Mouse (Mus musculus): ENCODE measurements around the gene Tmem179b. TPM values are rescaled to one million over a fixed set of nuclear protein-coding genes. Genes with fewer than 3 reads are reported as not detected.

Tmem179b gene
- 40.8 and 45.7 TPM in 2 replicates for polyA plus RNA-seq (2014; fragmentation: Nextera tagmentation; extraction: Ambion mirVana)

- DNase-seq (ENCODE audit: low spot score, missing footprints) (peak; percentile 99), ATAC-seq (ENCODE audit: low FRiP score) (peak; percentile 95)
- Histone ChIP-seq H3K9me3 (ENCODE audit: control insufficient read depth, low read length) (no peaks in the 10 kb centered on the region), H3K4me2 (peak within 1 kb of the TSS; percentile 98), H3K4me3 (ENCODE audit: low read depth, low read length) (peak within 1 kb of the TSS; percentile 74), H3K27me3 (ENCODE audit: control insufficient read depth, insufficient read depth, low read length) (no peaks in the 10 kb centered on the region), H3K4me1 (ENCODE audit: control insufficient read depth, insufficient read depth, low read length) (peaks cover 29% of the 10 kb centered on the region), H3K27ac (ENCODE audit: low read depth, low read length) (peak within 1 kb of the TSS; percentile 96), H3K9ac (ENCODE audit: low read length) (peak within 1 kb of the TSS; percentile 92), H3K36me3 (ENCODE audit: control insufficient read depth, insufficient read depth, low read length) (peaks cover 13% of the 10 kb centered on the region)
- WGBS = under 1% methylated on average over 68 of the region's 68 CpGs
These were observed at the start of gene Tmem179b for GRCm38 (mm10) chr19:8774086-8774835. Gene Tmem179b, minus strand, starts transcription at chr19:8774467.

GRCm38 (mm10) chr19:8822696-8823095 lies 48.4 kb upstream of the Tmem179b start:
- H3K4me1 ChIP-seq (ENCODE audit: control insufficient read depth, insufficient read depth, low read length) = peaks cover 24% of the 10 kb centered on the region
- no peak overlapping the region for H3K27ac ChIP-seq (ENCODE audit: low read depth, low read length)
- peak overlapping the region; percentile 95 for H3K4me2 ChIP-seq
- H3K27me3 ChIP-seq (ENCODE audit: control insufficient read depth, insufficient read depth, low read length) = no peaks in the 10 kb centered on the region
- no peaks in the 10 kb centered on the region for H3K9me3 ChIP-seq (ENCODE audit: control insufficient read depth, low read length)
- H3K4me3 ChIP-seq (ENCODE audit: low read depth, low read length) = peak overlapping the region; percentile 100
- ATAC-seq (ENCODE audit: low FRiP score) (no peak), DNase-seq (ENCODE audit: low spot score, missing footprints) (no peak)
- WGBS = 69% methylated on average over 8 of the region's 8 CpGs
- H3K9ac ChIP-seq (ENCODE audit: low read length) = peak overlapping the region; percentile 22; the same call in 1 of the 2 replicates
- H3K36me3 ChIP-seq (ENCODE audit: control insufficient read depth, insufficient read depth, low read length) = peaks cover 26% of the 10 kb centered on the region

- H3K36me3 ChIP-seq (ENCODE audit: control insufficient read depth, insufficient read depth, low read length) = peaks cover 15% of the 10 kb centered on the region
These were observed 46.9 kb upstream of the Tmem179b start for GRCm38 (mm10) chr19:8821146-8821545.

GRCm38 (mm10) chr19:8820424-8820956 lies 46.2 kb upstream of the Tmem179b start:
- Histone ChIP-seq H3K4me1 (ENCODE audit: control insufficient read depth, insufficient read depth, low read length) (peaks cover 33% of the 10 kb centered on the region), H3K4me2 (peak overlapping the region; percentile 95), H3K9ac (ENCODE audit: low read length) (peak overlapping the region; percentile 98), H3K36me3 (ENCODE audit: control insufficient read depth, insufficient read depth, low read length) (peaks cover 13% of the 10 kb centered on the region; the same call in 1 of the 2 replicates), H3K9me3 (ENCODE audit: control insufficient read depth, low read length) (no peaks in the 10 kb centered on the region), H3K27me3 (ENCODE audit: control insufficient read depth, insufficient read depth, low read length) (no peaks in the 10 kb centered on the region), H3K27ac (ENCODE audit: low read depth, low read length) (peak overlapping the region; percentile 98), H3K4me3 (ENCODE audit: low read depth, low read length) (peak overlapping the region; percentile 100)
- ATAC-seq (ENCODE audit: low FRiP score) (peak; percentile 33), DNase-seq (ENCODE audit: low spot score, missing footprints) (peak; percentile 89)
- 1% methylated on average over 37 of the region's 48 CpGs for WGBS

More at GRCm38 (mm10) chr19:8821146-8821545, 46.9 kb upstream of the Tmem179b start:
- WGBS = 2% methylated on average over 7 of the region's 7 CpGs
- Histone ChIP-seq H3K4me2 (peak overlapping the region; percentile 95), H3K27ac (ENCODE audit: low read depth, low read length) (no peak overlapping the region), H3K4me3 (ENCODE audit: low read depth, low read length) (peak overlapping the region; percentile 100), H3K27me3 (ENCODE audit: control insufficient read depth, insufficient read depth, low read length) (no peaks in the 10 kb centered on the region), H3K9me3 (ENCODE audit: control insufficient read depth, low read length) (no peaks in the 10 kb centered on the region), H3K9ac (ENCODE audit: low read length) (peak overlapping the region; percentile 98), H3K4me1 (ENCODE audit: control insufficient read depth, insufficient read depth, low read length) (peaks cover 33% of the 10 kb centered on the region)
- ATAC-seq (ENCODE audit: low FRiP score) = no peak
- DNase-seq (ENCODE audit: low spot score, missing footprints) = peak; percentile 84

GRCm38 (mm10) chr19:8819596-8820423 lies 45.5 kb upstream of the Tmem179b start, which contains the start of gene Hnrnpul2:
Gene Hnrnpul2, plus strand, starts transcription at chr19:8820010.
- Histone ChIP-seq H3K27me3 (ENCODE audit: control insufficient read depth, insufficient read depth, low read length) (no peaks in the 10 kb centered on the region), H3K9ac (ENCODE audit: low read length) (peak within 1 kb of the TSS; percentile 98), H3K4me2 (peak within 1 kb of the TSS; percentile 95), H3K36me3 (ENCODE audit: control insufficient read depth, insufficient read depth, low read length) (peaks cover 13% of the 10 kb centered on the region; the same call in 1 of the 2 replicates), H3K4me1 (ENCODE audit: control insufficient read depth, insufficient read depth, low read length) (peaks cover 35% of the 10 kb centered on the region), H3K9me3 (ENCODE audit: control insufficient read depth, low read length) (no peaks in the 10 kb centered on the region), H3K27ac (ENCODE audit: low read depth, low read length) (peak within 1 kb of the TSS; percentile 98), H3K4me3 (ENCODE audit: low read depth, low read length) (peak within 1 kb of the TSS; percentile 100)
- ATAC-seq (ENCODE audit: low FRiP score) = peak; percentile 95
- peak; percentile 99 for DNase-seq (ENCODE audit: low spot score, missing footprints)
- under 1% methylated on average over 83 of the region's 83 CpGs for WGBS

- Histone ChIP-seq H3K4me1 (ENCODE audit: control insufficient read depth, insufficient read depth, low read length) (peaks cover 35% of the 10 kb centered on the region), H3K27ac (ENCODE audit: low read depth, low read length) (peak within 1 kb of the TSS; percentile 98), H3K27me3 (ENCODE audit: control insufficient read depth, insufficient read depth, low read length) (no peaks in the 10 kb centered on the region), H3K9me3 (ENCODE audit: control insufficient read depth, low read length) (no peaks in the 10 kb centered on the region), H3K4me2 (peak within 1 kb of the TSS; percentile 95), H3K4me3 (ENCODE audit: low read depth, low read length) (peak within 1 kb of the TSS; percentile 100), H3K9ac (ENCODE audit: low read length) (peak within 1 kb of the TSS; percentile 98), H3K36me3 (ENCODE audit: control insufficient read depth, insufficient read depth, low read length) (peaks cover 10% of the 10 kb centered on the region; the same call in 1 of the 2 replicates)
- DNase-seq (ENCODE audit: low spot score, missing footprints) (no peak), ATAC-seq (ENCODE audit: low FRiP score) (peak; percentile 93)
- WGBS = under 1% methylated on average over 33 of the region's 33 CpGs
These were observed 44.7 kb upstream of the Tmem179b start, which contains the start of gene Ttc9c for GRCm38 (mm10) chr19:8818801-8819595. Gene Ttc9c, minus strand, starts transcription at chr19:8819333.

- H3K4me2 ChIP-seq = peak overlapping the region; percentile 83
- peak overlapping the region; percentile 100 for H3K4me3 ChIP-seq (ENCODE audit: low read depth, low read length)
- no peaks in the 10 kb centered on the region for H3K9me3 ChIP-seq (ENCODE audit: control insufficient read depth, low read length)
- DNase-seq (ENCODE audit: low spot score, missing footprints) (no peak), ATAC-seq (ENCODE audit: low FRiP score) (no peak)
- H3K4me1 ChIP-seq (ENCODE audit: control insufficient read depth, insufficient read depth, low read length) = peaks cover 35% of the 10 kb centered on the region
- H3K9ac ChIP-seq (ENCODE audit: low read length) = peak overlapping the region; percentile 63
- 31% methylated on average over 14 of the region's 14 CpGs for WGBS
- H3K36me3 ChIP-seq (ENCODE audit: control insufficient read depth, insufficient read depth, low read length) = peaks cover 7% of the 10 kb centered on the region; the same call in 1 of the 2 replicates
- no peaks in the 10 kb centered on the region for H3K27me3 ChIP-seq (ENCODE audit: control insufficient read depth, insufficient read depth, low read length)
- peak overlapping the region; percentile 86; the same call in 1 of the 2 replicates for H3K27ac ChIP-seq (ENCODE audit: low read depth, low read length)
These were observed 44.1 kb upstream of the Tmem179b start for GRCm38 (mm10) chr19:8818301-8818798.

- Histone ChIP-seq H3K4me3 (ENCODE audit: low read depth, low read length) (no peak overlapping the region), H3K9me3 (ENCODE audit: control insufficient read depth, low read length) (no peaks in the 10 kb centered on the region), H3K4me2 (peak overlapping the region; percentile 20; the same call in 1 of the 2 replicates), H3K4me1 (ENCODE audit: control insufficient read depth, insufficient read depth, low read length) (peaks cover 21% of the 10 kb centered on the region), H3K36me3 (ENCODE audit: control insufficient read depth, insufficient read depth, low read length) (peaks cover 8% of the 10 kb centered on the region; the same call in 1 of the 2 replicates), H3K27ac (ENCODE audit: low read depth, low read length) (no peak overlapping the region), H3K27me3 (ENCODE audit: control insufficient read depth, insufficient read depth, low read length) (no peaks in the 10 kb centered on the region), H3K9ac (ENCODE audit: low read length) (no peak overlapping the region; the same call in 1 of the 2 replicates)
- ATAC-seq (ENCODE audit: low FRiP score) = no peak
- WGBS = 40% methylated on average over 3 of the region's 3 CpGs
- no peak for DNase-seq (ENCODE audit: low spot score, missing footprints)
These were observed 42.7 kb upstream of the Tmem179b start for GRCm38 (mm10) chr19:8817001-8817400.

Measured in midbrain, embryonic 11.5 days (tissue).